Mouse (Mus musculus): ENCODE data around the gene Pafah1b3. TPM values are rescaled to one million over a fixed set of nuclear protein-coding genes. Genes with fewer than 3 reads are reported as not detected.

Pafah1b3 gene
- polyA plus RNA-seq, 1 experiment from 2014 or later: 180 TPM

DNA sequence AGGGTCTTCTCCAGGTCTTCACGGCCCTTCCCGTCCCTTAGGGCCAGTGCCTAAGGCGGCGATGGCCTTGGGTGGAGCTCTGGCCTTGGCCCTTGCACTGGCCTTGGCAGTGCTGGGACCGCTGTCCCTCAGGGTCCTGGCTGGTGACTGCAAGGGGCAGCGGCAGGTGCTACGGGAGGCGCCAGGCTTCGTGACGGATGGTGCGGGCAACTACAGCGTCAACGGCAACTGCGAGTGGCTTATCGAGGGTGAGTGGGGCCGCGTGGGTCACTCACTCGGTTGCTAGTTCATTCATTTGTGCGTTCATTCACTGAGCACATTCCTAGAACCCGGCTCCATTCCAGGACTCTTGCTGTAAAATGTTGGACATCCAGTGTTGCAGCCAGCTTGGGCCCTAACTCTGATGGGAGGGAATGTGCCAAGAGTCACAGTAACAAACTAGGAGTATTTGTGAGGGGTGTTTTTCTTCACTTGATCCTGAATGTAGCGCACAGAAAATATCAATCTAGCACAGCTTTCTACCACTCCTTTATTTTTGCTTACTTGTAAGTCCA is 19.7 kb upstream of the Pafah1b3 start:
- Histone ChIP-seq H3K27ac (ENCODE audit: low read length) (peak overlapping the region; percentile 67), H3K27me3 (replicated peaks; ENCODE audit: control insufficient read depth, insufficient read depth, low read length) (peaks cover 31% of the 10 kb centered on the region), H3K9ac (ENCODE audit: low read depth, low read length) (peak overlapping the region; percentile 84), H3K9me3 (ENCODE audit: control insufficient read depth, low read length) (no peaks in the 10 kb centered on the region), H3K36me3 (ENCODE audit: control insufficient read depth, insufficient read depth, low read length) (no peaks in the 10 kb centered on the region), H3K4me2 (ENCODE audit: low read depth, low read length) (peak overlapping the region; percentile 93), H3K4me1 (ENCODE audit: control insufficient read depth, insufficient read depth, low read length) (peaks cover 28% of the 10 kb centered on the region), H3K4me3 (ENCODE audit: low read length) (peak overlapping the region; percentile 60)
- WGBS: 14% methylated on average over 21 of the region's 21 CpGs
- ATAC-seq: no peak

DNA sequence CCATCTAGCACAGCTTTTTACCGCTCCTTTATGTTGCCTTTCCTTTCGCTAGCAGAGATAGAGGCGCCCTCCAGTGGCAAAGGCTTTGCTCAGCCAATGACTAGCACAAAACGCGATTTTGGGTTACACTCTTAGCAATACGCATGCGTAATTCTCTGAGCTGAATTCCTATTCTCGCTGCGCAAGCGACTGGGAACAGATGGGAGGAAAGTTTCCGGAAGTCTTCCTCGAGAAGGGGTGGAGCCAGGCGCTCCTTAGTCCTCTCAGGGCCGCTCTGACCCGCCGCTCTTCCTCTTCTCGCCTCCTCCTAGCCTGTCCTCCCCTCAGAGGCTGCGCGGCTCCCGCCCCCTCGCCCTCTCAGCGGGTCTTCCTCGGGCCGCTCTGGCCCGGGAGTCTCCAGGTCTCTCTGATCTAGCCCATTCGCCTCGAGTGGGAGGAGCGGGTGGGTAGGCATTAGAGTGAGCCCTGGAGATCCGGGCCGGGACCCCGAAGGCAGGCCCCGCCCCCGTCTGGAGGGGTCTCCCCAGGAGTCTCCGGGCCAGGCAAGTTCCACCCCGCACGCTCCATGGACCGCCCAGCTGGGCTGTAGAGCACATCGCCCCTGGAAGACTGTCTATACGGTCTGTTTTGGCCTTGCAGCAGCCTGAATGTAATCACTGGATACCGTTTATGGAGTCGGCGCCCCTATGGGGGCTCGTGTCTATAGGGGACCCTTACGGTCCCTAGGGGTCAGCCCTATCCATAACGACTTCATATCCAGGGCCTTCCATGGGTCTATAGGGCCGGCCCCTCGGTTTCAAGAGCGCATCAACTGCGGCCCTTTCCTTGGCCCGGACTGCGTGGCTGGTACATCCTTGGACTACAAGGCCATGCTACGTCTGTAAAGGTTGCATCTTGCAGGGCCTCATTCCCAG is 19.0 kb upstream of the Pafah1b3 start, which contains the start of gene Megf8:
Megf8 (plus strand) TSS at position 633 of the 914 bp plus-strand sequence.
- Histone ChIP-seq H3K4me2 (ENCODE audit: low read depth, low read length) (peak within 1 kb of the TSS; percentile 93), H3K36me3 (ENCODE audit: control insufficient read depth, insufficient read depth, low read length) (no peaks in the 10 kb centered on the region), H3K27ac (ENCODE audit: low read length) (peak within 1 kb of the TSS; percentile 67), H3K9ac (ENCODE audit: low read depth, low read length) (peak within 1 kb of the TSS; percentile 84), H3K27me3 (replicated peaks; ENCODE audit: control insufficient read depth, insufficient read depth, low read length) (peaks cover 33% of the 10 kb centered on the region), H3K9me3 (ENCODE audit: control insufficient read depth, low read length) (no peaks in the 10 kb centered on the region), H3K4me1 (ENCODE audit: control insufficient read depth, insufficient read depth, low read length) (peaks cover 27% of the 10 kb centered on the region), H3K4me3 (ENCODE audit: low read length) (peak within 1 kb of the TSS; percentile 60)
- 1% methylated on average over 52 of the region's 52 CpGs for WGBS
- ATAC-seq: peak; percentile 98

DNA sequence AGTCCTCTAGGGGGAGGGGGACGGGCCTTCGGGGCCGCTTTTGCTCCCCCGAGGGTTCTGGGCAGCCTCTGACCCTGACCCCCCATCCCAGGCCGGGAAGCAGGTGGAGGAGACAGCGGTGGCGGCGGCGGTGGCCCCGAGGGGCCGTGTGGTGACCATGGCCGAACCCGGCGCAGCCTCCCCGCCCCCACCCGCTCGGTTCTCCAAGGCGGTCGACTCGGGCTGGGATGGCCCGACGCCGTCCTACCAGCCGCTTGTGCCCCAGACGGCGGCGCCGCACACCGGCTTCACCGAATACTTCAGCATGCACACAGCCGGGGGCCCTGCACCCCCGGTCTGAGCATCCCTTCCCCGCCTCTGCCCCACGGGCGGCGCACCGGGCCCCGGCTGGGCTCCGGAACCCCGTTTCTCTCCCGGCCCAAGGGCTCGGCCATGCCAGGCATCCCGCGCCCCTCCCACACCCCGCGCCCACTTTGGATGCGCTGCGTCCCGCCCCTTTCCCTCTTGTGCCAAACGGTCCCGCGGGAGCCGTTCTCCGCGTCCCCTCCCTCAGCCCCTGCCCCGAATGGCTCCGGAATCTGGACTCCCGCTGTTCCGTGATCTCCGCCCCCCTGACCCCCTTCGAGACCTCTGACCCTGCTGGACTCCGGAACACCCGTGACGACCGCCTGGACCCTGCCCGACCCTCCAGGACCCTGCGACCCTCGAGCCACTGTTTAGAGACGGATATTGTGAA is 17.7 kb upstream of the Pafah1b3 start:
- no peak for ATAC-seq
- Histone ChIP-seq H3K9ac (ENCODE audit: low read depth, low read length) (peak overlapping the region; percentile 62), H3K4me1 (ENCODE audit: control insufficient read depth, insufficient read depth, low read length) (peaks cover 22% of the 10 kb centered on the region), H3K4me2 (ENCODE audit: low read depth, low read length) (peak overlapping the region; percentile 84), H3K27me3 (replicated peaks; ENCODE audit: control insufficient read depth, insufficient read depth, low read length) (peaks cover 41% of the 10 kb centered on the region), H3K36me3 (ENCODE audit: control insufficient read depth, insufficient read depth, low read length) (no peaks in the 10 kb centered on the region), H3K27ac (ENCODE audit: low read length) (no peak overlapping the region), H3K4me3 (ENCODE audit: low read length) (peak overlapping the region; percentile 51), H3K9me3 (ENCODE audit: control insufficient read depth, low read length) (no peaks in the 10 kb centered on the region)
- WGBS: 1% methylated on average over 55 of the region's 69 CpGs

DNA sequence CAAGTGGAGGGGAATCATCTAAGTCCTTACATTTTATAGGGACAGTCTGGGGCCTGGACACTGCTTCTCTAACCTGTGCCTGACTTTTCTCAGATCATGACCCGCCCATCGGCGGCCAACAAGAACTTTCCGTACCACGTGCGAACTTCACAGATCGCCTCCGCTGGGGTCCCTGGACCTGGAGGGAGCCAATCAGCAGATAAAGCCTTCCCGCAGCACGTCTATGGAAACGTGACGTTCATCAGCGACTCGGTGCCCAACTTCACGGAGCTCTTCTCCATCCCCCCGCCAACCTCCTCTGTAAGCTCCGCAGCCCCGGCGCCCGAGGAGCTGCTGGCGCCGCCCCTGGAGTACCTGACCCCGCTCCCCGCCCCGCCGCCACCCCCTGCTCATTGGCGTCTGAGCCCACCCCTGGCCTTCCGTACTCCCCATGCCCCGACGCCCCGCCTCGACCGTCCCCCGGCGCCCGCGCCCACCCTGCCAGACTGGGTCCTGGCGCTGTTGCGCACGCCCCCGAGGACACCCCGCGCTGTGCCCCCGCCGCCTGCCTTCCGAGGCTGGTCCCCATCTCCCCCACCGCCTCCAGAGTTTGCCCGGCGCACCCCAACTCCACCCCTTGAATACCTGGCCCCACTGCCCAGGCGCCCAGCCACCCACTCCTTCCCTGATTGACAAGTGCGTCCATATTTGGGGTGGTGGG is 17.0 kb upstream of the Pafah1b3 start:
- H3K4me3 ChIP-seq (ENCODE audit: low read length): peak overlapping the region; percentile 51
- peaks cover 22% of the 10 kb centered on the region for H3K4me1 ChIP-seq (ENCODE audit: control insufficient read depth, insufficient read depth, low read length)
- H3K9ac ChIP-seq (ENCODE audit: low read depth, low read length): 0 out of 2 replicates have a peak overlapping the region, but pooled peaks have one; percentile 62
- no peaks in the 10 kb centered on the region for H3K36me3 ChIP-seq (ENCODE audit: control insufficient read depth, insufficient read depth, low read length)
- H3K4me2 ChIP-seq (ENCODE audit: low read depth, low read length): peak overlapping the region; percentile 84
- no peak for ATAC-seq
- H3K27ac ChIP-seq (ENCODE audit: low read length): no peak overlapping the region
- WGBS: 3% methylated on average over 44 of the region's 51 CpGs
- H3K9me3 ChIP-seq (ENCODE audit: control insufficient read depth, low read length): no peaks in the 10 kb centered on the region
- H3K27me3 ChIP-seq (replicated peaks; ENCODE audit: control insufficient read depth, insufficient read depth, low read length): peaks cover 41% of the 10 kb centered on the region

DNA sequence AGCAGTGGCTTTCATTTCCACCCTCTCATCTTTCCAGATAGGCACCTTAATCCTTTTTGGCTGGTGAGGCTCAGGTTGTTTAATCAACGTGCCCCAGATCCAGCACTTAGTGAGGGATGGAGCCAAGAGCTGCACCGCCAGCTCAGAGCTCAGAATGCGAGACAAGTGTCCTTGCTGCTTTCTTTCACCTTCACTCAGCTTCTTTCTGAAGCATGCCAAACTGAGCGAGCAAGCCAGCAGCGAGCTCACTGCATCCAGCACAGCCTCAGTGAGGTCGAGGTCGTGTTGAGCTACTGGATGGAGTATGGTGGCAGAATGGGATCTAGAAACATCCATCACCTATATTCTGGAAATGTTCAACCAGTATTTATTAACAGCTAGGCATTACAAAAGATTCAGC is 15.5 kb upstream of the Pafah1b3 start:
- Histone ChIP-seq H3K4me3 (ENCODE audit: low read length) (no peak overlapping the region), H3K36me3 (ENCODE audit: control insufficient read depth, insufficient read depth, low read length) (no peaks in the 10 kb centered on the region), H3K4me1 (ENCODE audit: control insufficient read depth, insufficient read depth, low read length) (peaks cover 22% of the 10 kb centered on the region), H3K9ac (ENCODE audit: low read depth, low read length) (no peak overlapping the region), H3K4me2 (ENCODE audit: low read depth, low read length) (no peak overlapping the region), H3K27ac (ENCODE audit: low read length) (no peak overlapping the region), H3K9me3 (ENCODE audit: control insufficient read depth, low read length) (no peaks in the 10 kb centered on the region), H3K27me3 (replicated peaks; ENCODE audit: control insufficient read depth, insufficient read depth, low read length) (peaks cover 44% of the 10 kb centered on the region)
- ATAC-seq: no peak
- 48% methylated on average over 7 of the region's 7 CpGs for WGBS

GRCm38 (mm10) chr7:25311193-25311592 is 13.4 kb upstream of the Pafah1b3 start:
- no peak overlapping the region for H3K4me3 ChIP-seq (ENCODE audit: low read length)
- WGBS: 74% methylated on average over 11 of the region's 11 CpGs
- H3K4me1 ChIP-seq (ENCODE audit: control insufficient read depth, insufficient read depth, low read length): peaks cover 16% of the 10 kb centered on the region
- H3K9me3 ChIP-seq (ENCODE audit: control insufficient read depth, low read length): no peaks in the 10 kb centered on the region
- H3K27ac ChIP-seq (ENCODE audit: low read length): no peak overlapping the region
- H3K9ac ChIP-seq (ENCODE audit: low read depth, low read length): no peak overlapping the region
- H3K27me3 ChIP-seq (replicated peaks; ENCODE audit: control insufficient read depth, insufficient read depth, low read length): peaks cover 53% of the 10 kb centered on the region
- no peaks in the 10 kb centered on the region for H3K36me3 ChIP-seq (ENCODE audit: control insufficient read depth, insufficient read depth, low read length)
- ATAC-seq: no peak
- H3K4me2 ChIP-seq (ENCODE audit: low read depth, low read length): no peak overlapping the region

GRCm38 (mm10) chr7:25309425-25309824 is 11.6 kb upstream of the Pafah1b3 start:
- H3K4me3 ChIP-seq (ENCODE audit: low read length): no peak overlapping the region
- H3K9me3 ChIP-seq (ENCODE audit: control insufficient read depth, low read length): no peaks in the 10 kb centered on the region
- H3K27ac ChIP-seq (ENCODE audit: low read length): no peak overlapping the region
- H3K4me2 ChIP-seq (ENCODE audit: low read depth, low read length): no peak overlapping the region
- 92% methylated on average over 9 of the region's 9 CpGs for WGBS
- H3K27me3 ChIP-seq (replicated peaks; ENCODE audit: control insufficient read depth, insufficient read depth, low read length): peaks cover 41% of the 10 kb centered on the region
- peaks cover 9% of the 10 kb centered on the region for H3K4me1 ChIP-seq (ENCODE audit: control insufficient read depth, insufficient read depth, low read length)
- no peaks in the 10 kb centered on the region for H3K36me3 ChIP-seq (ENCODE audit: control insufficient read depth, insufficient read depth, low read length)
- no peak for ATAC-seq
- H3K9ac ChIP-seq (ENCODE audit: low read depth, low read length): no peak overlapping the region

DNA sequence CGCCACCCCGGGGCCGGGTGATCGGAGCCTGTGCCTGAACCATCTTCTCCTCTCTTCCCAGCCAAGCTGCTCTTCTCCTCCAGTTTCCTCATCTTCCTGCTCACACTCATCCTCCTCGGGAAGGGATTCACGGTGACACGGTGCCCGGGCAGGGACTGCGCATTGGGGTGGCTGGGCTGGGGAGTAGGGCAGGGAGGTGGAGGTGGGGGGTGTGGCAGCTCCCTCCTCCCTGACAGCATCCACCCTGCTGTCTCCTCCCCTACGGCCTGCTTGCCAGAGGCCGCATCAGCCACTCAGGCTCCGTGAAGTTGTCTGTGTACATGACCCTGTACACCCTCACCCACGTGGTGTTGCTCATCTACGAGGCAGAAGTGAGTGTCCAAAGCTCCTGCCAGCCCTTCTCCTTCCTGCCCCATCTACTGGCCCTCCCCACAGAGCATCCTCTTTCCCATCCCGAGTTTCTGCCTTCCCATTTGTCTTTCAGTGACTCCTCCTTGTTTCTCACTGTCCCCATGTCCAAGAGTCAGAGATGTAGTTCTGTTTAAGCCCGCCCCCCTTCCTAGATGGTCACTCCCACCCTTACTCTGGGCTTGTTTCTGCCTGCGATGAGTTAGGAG is 11.0 kb upstream of the Pafah1b3 start:
- Histone ChIP-seq H3K27ac (ENCODE audit: low read length) (no peak overlapping the region), H3K4me2 (ENCODE audit: low read depth, low read length) (no peak overlapping the region), H3K27me3 (replicated peaks; ENCODE audit: control insufficient read depth, insufficient read depth, low read length) (peaks cover 37% of the 10 kb centered on the region), H3K9me3 (ENCODE audit: control insufficient read depth, low read length) (no peaks in the 10 kb centered on the region), H3K4me1 (ENCODE audit: control insufficient read depth, insufficient read depth, low read length) (peaks cover 9% of the 10 kb centered on the region), H3K4me3 (ENCODE audit: low read length) (no peak overlapping the region), H3K36me3 (ENCODE audit: control insufficient read depth, insufficient read depth, low read length) (no peaks in the 10 kb centered on the region), H3K9ac (ENCODE audit: low read depth, low read length) (no peak overlapping the region)
- no peak for ATAC-seq
- 57% methylated on average over 17 of the region's 17 CpGs for WGBS
